Mouse (Mus musculus) erythroid progenitor cell, adult 5-6 weeks (primary cell): Measurements from ENCODE around the gene Srsf10. TPM values are rescaled to one million over a fixed set of nuclear protein-coding genes. Genes with fewer than 3 reads are reported as not detected.

Experiments used
- ATAC-seq: replicated peaks from 2 replicates; pipeline ENCODE4 v1.8.0; 2016; ENCODE audit warnings: moderate number of reproducible peaks, mild to moderate bottlenecking, moderate TSS enrichment, inconsistent platforms; ENCODE audit not compliant: poor library complexity, low FRiP score, severe bottlenecking
- total RNA-seq, 2 experiments: library from RNA; stranded (forward) in 1 of 2; stranded (reverse) in 1 of 2; fragments of 150-400 nt in 1 of 2; fragments of 186-747, 209-891 nt in 1 of 2; gene quantifications; 2 replicates each; pipeline versions ENCODE4 v1.2.3 to v1.2.4; 2015 to 2017; ENCODE audit warnings: low replicate concordance in 2 of 2

The Srsf10 gene
- total RNA-seq, 2 experiments from 2014 or later, result 431 to 552 TPM

DNA sequence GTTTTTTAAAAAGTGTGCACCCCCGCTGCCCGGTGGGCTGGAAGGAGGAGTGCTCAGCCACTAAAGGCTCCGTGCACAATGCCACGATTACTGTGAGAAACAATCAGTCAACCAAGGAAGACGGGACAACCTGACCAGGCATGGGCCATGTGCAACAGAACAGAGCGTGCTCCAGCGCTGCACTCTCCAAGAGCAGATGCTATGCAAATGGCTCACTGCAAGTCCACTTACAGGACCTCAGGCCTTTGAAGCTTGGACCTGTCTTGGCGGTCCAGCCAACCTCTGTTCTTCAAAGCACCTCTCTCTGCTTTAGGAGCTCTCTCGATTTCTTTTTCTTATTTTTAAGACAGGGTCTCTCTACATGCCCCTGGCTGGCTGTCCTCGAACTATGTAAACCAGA is 25.0 kb downstream of the Srsf10 start:
- ATAC-seq, result no peak

DNA sequence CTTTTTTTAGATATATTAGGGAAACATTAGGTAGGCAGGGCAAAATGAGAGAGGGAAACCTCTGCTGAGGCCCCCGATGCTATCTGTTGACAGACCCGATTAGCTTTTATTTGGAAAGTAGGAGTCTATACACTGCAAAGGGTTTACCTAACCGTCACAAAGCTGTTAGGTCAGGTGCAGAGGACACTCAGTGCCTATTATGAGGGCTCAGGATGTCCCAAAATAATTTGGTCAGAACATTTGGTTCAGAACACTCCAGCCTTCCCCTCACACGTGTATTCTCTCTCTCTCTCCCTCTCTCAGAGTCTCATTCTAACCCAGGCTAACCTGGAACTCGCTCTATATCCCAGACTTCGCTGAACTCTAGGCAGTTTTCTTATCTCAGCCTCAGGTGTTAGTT is 26.5 kb downstream of the Srsf10 start:
- ATAC-seq, result no peak

DNA sequence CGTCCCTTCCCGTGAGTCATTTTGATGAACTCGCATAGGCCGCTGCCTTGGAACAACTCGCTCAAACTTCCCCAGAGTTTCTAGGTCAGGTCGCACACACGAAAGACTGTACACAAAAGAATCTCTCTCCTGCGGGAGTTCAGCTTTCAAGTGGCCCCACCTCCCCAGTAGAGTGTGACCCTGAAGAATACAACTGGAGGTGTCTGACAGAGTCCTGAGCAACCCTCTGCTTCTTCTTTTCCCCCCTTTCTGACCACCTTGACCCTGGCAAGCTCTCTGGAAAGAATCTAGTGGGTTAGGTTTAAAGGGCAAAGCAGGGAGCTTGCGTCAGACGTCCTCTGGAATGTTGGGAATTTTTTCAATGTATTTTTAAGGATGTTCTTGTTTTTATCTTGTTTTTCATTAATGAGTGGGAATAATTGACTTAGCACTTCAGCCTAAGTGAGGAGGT is 27.9 kb downstream of the Srsf10 start:
- no peak for ATAC-seq

DNA sequence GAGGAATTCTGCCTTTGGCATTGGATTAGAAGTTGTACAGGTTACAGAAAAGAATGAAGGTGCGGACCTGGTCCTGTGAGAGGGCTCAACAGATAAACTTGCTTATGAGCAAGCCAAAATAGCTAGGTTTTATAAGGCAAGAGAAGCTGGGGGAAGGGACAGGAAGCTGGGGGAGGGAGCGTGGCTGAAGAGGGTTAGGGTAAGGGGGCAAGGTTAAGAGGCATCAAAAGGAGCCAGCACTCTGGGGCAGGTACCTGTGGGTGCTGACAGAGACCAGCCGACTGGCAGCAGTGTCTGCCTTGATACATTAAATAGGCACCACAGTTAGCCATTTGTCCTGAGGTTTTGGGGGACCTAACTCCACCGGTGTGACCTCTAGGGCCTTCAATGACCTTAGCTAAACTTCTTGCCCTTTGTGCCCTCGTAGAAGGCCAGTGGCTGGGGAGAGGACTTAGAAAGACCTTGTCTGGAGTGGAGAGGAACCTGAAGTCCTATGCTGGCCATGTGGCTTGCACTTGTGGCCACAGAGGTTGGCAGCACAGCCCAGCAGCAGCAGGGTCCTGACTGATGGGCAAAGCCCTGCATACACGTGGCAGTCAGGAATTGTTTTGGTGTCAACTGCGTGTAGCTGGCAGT is 28.5 kb downstream of the Srsf10 start:
- ATAC-seq, result no peak

DNA sequence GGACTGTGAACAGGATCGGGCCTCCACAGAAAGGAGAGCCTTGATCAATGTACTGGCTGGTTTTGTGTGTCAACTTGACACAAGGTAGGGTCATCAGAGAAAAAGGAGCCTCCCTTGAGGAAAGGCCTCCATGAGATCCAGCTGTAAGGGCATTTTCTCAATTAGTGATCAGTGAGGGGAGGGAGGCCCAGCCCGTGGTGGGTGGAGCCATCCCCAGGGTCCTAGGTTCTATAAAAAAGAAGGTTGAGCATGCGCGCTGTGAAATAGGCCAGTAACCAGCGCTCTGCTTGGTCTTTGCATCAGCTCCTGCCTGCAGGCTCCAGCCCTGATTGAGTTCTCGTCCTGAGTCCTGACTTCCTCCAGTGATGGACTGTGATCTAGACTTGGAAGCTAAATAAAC is 29.0 kb downstream of the Srsf10 start:
- no peak for ATAC-seq

DNA sequence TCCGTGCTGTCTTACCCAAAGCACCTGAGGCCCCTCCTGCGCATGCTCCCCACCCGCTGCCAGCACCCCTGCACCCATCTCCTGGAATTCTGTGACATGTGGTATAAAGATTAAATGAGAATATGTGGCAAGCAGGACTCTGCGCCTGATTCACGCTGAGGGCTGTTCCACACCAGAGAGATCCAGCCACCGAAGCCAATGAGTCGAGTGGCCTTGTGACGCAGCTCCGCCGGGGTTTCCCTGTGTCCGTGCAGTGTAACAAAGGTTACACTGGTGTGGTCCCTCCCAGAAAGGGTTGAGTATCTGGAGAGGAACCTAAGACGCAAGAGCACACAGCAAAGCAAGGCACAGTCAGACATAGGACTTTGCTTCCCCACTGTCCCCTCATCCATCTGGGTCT is 30.1 kb downstream of the Srsf10 start:
- ATAC-seq, result no peak

DNA sequence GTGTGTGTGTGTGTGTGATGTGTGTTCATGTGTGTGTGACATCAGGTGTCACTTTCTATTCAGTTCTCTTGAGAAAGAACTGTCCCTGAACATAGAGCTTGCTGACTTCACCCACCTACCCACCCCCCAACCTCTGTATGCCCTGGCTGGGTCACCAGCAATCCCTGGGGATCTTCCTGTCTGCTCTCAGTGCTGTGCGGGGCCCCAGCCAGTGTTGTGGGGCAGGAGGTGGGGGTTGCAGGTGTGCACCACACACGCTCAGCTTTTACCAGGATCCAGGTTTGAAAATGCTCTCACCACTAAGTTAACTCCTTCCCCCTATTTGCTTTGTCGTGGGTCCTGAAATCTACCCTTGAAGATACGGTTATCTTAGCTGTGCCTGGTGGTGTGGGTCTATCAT is 30.6 kb downstream of the Srsf10 start:
- no peak for ATAC-seq

DNA sequence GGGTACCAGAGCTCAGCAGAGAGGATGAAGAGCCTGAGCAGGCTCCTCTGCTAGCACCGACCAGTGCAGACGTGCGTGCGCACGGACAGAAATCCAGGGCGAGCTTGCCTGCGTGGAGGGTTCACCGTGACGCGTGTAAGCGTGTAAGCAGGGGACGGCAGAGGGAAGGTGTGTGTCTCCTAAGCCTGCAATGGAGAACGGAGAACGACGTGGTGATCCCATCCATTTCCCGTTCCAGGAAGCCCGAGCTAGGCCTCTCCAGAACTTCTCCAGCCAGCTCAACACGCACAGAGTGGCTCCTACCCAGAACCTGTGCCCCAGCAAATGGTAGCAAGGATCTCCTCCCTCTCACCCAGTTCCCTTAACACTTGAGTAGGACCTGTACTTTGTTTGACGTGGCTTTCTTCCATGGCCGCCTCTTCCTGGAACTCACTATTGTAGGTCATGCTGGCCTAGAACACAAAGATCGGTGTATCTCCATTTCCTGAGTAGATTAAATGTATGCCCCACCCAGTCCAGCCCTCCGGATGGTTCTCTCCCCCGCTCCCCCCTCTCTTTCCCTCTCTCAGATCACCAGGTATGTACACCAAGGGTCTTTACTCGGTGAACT is 33.0 kb downstream of the Srsf10 start:
- ATAC-seq, result no peak

DNA sequence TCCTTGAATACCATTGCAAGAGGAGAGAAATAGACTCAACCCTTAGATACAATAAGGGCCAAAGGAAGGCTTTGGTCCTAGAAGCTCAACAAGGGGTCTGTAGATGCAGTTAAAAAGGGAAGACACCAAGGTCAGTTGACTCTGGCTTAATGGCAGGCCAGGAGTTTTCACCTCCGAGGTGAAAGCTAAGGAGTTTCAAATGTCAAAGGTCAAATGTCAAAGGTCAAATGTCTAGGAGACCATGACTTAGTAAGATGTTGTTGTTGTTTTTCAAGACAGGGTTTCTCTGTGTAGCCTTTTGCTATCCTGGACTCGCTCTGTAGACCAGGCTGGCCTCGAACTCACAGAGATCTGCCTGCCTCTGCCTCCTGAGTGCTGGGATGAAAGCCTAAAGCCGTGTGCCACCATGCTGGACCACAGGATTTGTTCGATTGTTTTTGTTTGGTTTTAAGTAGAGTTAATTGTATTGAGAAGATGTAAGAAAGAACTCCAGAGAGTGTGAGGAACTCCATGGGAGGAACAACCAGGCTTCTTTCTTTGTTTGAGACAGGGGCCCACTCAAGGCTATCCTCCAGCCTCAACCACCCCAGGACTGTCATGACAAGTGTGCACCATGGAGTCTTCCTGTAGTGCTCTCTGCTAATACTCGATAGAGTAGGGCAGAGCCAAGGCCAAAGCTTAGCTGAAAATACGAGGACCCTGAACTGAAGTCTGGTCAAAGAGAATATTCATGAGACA is 33.8 kb downstream of the Srsf10 start:
- no peak for ATAC-seq

DNA sequence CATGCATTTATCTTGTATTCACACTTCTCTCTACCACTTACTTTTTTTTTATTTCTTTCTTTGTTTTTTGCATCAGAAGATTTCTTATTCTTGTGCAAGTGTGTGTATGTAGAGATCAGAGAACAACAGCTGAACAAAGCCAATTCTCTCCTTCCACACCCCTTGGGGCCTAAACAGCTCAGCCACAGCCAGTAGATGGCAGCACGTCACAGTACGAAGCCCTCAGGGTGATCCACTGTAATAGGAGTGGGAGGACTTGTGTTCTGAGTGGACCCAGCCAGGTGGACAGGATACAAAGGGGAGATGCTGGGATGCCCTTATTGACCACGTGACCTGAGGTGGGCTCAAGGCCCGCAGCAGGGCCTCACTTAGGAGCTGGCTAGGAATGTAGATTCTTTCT is 34.3 kb downstream of the Srsf10 start:
- ATAC-seq, result peak; percentile 86

DNA sequence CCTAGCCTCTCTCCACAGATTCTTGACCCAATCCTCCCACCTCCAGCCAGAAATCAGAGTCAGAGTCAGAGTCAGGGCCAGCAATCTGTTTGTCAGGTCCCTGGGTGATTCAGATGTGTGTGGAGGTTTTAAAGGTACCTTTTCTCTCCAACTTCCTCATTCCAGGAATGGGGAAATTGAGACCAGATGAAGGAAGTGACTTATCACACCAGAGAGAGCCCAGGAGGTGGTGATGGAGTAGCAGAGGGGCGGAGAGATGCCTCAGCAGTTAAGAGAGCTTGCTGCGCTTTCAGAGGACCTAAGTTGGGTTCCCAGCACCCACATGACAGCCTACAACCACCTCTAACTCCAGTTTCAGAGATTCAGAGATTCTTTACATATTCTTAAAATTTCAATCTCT is 36.0 kb downstream of the Srsf10 start:
- no peak for ATAC-seq

DNA sequence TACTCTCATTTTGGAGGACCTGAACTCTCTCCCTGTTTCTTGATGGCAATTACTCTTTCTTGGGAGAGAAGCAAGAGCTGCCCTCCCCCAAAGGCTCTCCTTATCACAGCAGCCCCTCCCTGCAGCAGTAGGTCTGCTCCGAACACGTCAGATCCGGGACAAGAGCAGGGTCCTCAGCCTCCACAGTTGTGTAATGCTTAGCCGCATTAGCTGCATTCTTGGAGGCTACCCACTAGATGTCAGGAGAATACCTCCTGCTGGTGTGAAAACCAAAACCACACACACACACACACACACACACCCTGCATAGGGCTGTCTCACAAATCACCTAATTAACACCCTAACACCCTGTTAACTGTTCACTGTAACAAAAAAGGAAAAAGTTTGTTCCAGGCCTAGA is 37.3 kb downstream of the Srsf10 start:
- no peak for ATAC-seq

DNA sequence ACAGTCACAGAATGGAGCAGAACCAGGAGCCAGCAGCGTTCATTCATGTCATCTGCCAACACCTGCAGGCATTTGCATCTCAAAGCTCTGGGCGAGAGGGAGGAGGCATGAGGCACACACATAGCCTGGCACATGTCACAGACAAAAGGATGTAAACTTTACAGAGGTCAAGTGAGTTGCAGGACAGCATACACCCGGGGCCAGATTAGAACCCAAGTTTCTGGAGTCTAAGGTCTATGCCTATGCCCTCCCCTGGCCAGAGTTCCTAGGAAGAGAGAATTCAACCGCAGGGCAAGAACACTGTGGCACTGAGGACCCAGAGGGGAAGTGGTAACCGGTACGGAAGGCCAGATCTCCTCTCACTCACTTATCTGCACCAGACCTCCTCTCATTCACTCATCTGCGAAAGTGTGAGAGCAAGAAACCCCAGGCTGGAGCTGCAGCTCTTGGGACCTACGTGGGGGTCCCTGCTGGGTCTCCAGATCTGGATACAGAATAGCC is 39.6 kb downstream of the Srsf10 start, which contains the start of gene Cnr2:
Cnr2 (plus strand) TSS at position 324 of the 501 bp plus-strand sequence.
- no peak for ATAC-seq

DNA sequence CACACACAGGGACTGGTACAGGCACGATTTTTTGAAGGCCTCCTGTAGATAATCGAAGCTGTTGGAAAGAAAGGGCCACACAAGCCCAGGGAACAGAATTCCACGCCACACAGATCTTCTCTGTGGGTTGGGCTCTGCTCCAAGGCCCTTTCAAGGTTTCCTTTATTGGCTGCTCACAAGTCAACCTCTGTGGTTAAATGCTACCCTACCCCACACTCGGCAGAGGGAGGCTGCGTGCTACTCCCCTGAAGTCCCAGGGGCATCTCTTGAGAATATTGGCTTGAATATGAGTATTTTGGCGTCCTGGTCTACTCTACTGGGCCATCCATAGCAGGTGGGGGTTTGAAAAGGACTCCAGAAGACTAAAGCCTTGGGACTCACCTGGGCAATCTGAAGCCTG is 40.6 kb downstream of the Srsf10 start:
- ATAC-seq, result no peak

DNA sequence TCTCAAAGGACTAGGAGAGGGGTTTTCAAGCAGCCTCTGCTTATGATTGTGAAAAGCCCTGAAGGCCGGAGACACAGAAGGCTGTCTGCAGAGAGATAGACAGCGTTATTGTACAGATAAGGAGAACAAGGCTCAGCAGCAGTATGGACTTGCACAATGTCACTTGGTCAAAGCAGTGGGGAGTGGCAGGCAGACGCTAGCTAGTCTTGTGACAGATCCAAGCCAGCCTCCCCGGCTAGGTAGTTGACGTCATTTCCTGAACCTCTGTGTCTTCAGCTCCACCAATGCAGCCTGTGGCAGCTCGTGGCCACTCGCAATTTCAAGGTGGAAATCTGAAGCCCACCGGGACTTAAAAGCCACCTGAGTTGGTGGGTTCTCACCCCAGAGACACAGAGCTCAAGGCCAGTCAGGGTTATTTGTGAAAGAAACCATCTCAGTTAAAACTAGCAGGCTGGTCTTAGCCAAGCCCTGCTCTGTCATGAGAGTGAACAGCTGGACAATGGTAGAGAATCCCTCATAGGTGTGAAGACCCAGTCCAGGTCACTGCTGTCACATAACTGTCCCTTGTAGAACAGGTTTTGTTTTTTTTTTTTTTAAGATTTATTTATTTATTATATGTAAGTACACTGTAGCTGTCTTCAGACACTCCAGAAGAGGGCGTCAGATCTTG is 43.0 kb downstream of the Srsf10 start:
- ATAC-seq, result peak; percentile 93

DNA sequence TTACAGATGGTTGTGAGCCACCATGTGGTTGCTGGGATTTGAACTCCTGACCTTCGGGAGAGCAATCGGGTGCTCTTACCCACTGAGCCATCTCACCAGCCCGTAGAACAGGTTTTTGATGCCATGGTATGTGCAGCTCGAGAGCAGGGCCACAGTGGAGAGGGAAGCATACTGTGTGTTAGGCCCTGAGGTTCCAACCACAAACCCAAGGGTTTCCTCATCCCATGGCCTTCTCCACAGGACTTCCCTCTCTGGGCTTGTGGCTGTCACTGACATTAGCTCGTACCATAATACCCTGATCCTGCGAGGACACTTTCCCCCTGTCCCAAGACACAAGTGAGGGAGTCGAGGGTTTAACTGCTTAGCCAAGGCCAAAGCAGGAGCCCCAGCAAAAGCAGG is 43.5 kb downstream of the Srsf10 start:
- ATAC-seq, result no peak

DNA sequence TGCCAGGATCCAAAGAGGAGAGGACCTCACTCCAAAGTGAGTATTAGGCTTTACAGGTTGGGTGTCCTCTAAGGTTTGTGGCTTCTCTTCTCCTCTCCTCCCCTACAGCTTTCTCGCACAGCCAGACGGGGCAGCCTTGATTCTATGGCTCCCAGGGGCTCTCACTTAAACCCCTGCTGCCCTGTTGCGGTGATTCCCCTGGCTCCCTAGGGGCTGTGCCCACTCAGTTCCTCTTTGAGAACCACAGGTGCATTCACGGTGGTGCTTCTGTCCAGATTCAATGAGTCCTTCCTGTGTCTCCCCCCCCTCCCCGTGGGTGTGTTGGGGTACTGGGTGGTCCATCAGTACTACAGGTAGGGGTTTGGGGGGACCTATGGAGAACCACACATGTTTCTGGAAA is 44.5 kb downstream of the Srsf10 start:
- no peak for ATAC-seq

DNA sequence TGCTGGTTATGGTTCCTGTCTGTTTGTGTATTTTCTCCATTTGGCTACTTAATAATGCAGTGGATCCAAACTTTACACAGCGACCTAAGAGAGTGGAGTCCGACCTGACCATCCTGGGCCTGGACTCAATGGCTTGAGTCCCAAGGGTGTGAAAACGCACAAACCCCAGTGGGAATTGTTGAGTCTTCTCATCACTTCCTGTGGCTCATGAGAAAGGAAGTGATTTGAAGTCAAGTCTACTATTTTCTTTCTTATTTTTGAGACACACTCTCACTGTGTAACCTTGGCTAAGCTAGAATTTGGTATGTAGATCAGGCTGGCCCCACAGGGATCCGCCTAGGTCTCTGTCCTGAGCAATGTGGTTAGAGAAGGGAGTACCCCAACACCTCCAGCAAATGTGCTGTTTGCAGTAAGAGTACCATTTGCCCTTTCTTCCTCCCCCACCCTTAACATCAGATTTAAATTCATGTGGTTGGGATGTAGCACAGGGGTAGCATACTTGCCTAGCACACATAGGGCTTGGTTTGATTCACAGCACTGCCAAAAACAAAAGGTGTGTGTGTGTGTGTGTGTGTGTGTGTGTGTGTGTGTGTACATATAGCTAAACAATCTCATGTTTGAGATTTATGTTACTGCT is 47.2 kb downstream of the Srsf10 start:
- ATAC-seq, result no peak

DNA sequence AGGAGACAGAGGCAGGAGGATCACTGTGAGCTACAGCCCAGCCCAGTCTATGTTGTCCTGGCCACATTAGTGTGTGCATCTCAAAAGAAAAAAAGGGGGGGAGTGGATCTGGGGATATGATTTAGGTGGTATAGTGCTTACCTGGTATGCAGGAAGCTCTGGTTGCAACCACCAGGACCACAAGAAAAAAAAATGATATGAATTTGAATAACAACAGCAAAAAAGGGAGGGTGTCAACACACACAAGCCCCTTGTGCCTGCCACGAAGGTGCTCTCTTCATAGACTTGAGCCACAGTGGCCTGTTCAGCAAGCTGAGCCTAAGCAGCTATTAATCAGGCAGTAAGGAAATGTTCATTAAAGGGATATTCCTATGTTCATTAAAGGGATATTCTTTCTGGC is 49.3 kb downstream of the Srsf10 start:
- no peak for ATAC-seq

DNA sequence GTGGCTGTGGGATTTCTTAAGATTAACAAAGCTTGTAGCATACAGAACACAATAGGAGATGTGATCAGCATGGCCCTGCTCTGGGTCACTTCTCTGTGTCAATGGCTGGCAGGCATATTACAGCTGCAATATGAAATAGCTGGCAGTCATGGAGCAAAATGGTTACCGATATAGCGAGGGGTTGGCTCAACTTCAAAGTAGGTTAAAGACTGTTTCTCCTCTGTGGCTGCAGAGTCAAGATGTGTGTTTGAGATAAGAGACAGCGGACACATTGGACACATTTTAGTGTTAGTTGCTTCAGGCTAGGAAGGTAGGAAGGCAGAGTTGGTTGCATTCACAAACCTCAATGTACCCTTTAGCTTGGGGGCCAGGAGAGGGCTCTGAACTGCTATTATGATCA is 51.1 kb downstream of the Srsf10 start:
- peak; percentile 83 for ATAC-seq
